Mouse (Mus musculus) olfactory bulb, adult 2 months (tissue): ENCODE results near the gene H2-M5. TPM values are rescaled to one million over a fixed set of nuclear protein-coding genes. Genes with fewer than 3 reads are reported as not detected.

Source experiments
- H3K27ac ChIP-seq: fragments of 200-500 bp; 2 replicates; pipeline ENCODE4 v1.5.1; 2012; ENCODE audit warnings: low read depth, low read length; ENCODE audit not compliant: insufficient read depth
- H3K4me1 ChIP-seq: fragments of 200-500 bp; 2 replicates; pipeline ENCODE4 v1.6.1; 2012; ENCODE audit warnings: low read length; ENCODE audit not compliant: control insufficient read depth, insufficient read depth
- H3K4me3 ChIP-seq: fragments of 200-500 bp; 2 replicates; pipeline ENCODE4 v1.5.1; 2012; ENCODE audit warnings: mild to moderate bottlenecking, low read depth, low read length, moderate library complexity; ENCODE audit not compliant: insufficient read depth
- CTCF ChIP-seq: fragments of 200-500 bp; IDR thresholded peaks from 2 replicates; pipeline ENCODE4 v1.5.1; 2012; ENCODE audit warnings: low read depth, mild to moderate bottlenecking, low read length, moderate library complexity; ENCODE audit not compliant: insufficient read depth
- POLR2A ChIP-seq: fragments of 200-500 bp; IDR thresholded peaks from 2 replicates; pipeline ENCODE4 v1.6.1; 2012; ENCODE audit warnings: mild to moderate bottlenecking, low read depth, low read length, moderate library complexity; ENCODE audit not compliant: insufficient read depth
- WGBS: fragments of 180-500 bp; shearing (Covaris S2); methylation state at CpG from one replicate; pipeline ENCODE4 v1.1.7; 2018; 5-methylcytosine and 5-hydroxymethylcytosine counted together
- polyA plus RNA-seq: library from polyadenylated mRNA; stranded (reverse); fragments of >200 nt; gene quantifications from 2 replicates; pipeline ENCODE4 v1.2.4, GENCODE M21; 2012; ENCODE audit warnings: low replicate concordance; ENCODE audit not compliant: missing spikeins, insufficient read depth, insufficient read length

H2-M5 gene
- polyA plus RNA-seq, 1 experiment: not detected

- WGBS: 81% methylated on average over 5 of the region's 5 CpGs
- Histone ChIP-seq H3K4me3 (no peak overlapping the region), H3K4me1 (no peaks in the 10 kb centered on the region), H3K27ac (no peak overlapping the region)
- TF ChIP-seq POLR2A: no peak
- no peak for TF ChIP-seq CTCF
Measured at GRCm38 (mm10) chr17:37012141-37012540, 22.8 kb upstream of the H2-M5 start.

DNA sequence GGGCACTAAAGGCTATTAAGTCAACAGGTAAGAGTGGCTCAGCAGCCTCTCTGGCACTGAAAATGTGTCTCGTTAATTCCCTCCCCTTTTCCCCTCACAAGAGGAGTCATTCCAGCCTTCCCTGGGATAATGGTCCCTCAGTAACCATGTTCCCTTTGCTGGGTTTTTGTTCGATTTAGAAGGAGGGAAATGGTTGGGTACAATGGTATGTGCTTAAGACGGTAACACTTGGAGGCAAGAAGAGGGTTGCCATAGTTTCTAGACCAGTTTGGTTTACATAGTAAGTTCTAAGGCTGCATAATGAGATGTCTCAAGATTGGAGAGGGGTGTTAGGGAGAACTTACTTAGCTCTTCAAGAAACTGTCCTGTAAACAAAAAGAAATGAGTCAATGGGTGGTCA lies 22.4 kb upstream of the H2-M5 start:
- 67% methylated on average over 3 of the region's 3 CpGs for WGBS
- Histone ChIP-seq H3K27ac (no peak overlapping the region), H3K4me3 (no peak overlapping the region), H3K4me1 (no peaks in the 10 kb centered on the region)
- no peak for TF ChIP-seq POLR2A
- no peak for TF ChIP-seq CTCF

GRCm38 (mm10) chr17:37009460-37010042 lies 20.2 kb upstream of the H2-M5 start:
- Histone ChIP-seq H3K4me3 (no peak overlapping the region), H3K27ac (no peak overlapping the region), H3K4me1 (no peaks in the 10 kb centered on the region)
- TF ChIP-seq POLR2A: no peak
- TF ChIP-seq CTCF: no peak
- WGBS: 92% methylated on average over 17 of the region's 17 CpGs

- Histone ChIP-seq H3K27ac (no peak overlapping the region), H3K4me1 (no peaks in the 10 kb centered on the region), H3K4me3 (no peak overlapping the region)
- WGBS: 93% methylated on average over 6 of the region's 6 CpGs
- TF ChIP-seq CTCF: no peak
- TF ChIP-seq POLR2A: no peak
Measured at GRCm38 (mm10) chr17:37008161-37008560, 18.8 kb upstream of the H2-M5 start.

GRCm38 (mm10) chr17:37003366-37003765 lies 14.0 kb upstream of the H2-M5 start:
- H3K4me1 ChIP-seq: peaks cover 8% of the 10 kb centered on the region
- H3K4me3 ChIP-seq: no peak overlapping the region; the same call in 1 of the 2 replicates
- WGBS: 28% methylated on average over 4 of the region's 4 CpGs
- no peak overlapping the region for H3K27ac ChIP-seq
- TF ChIP-seq CTCF (no peak), POLR2A (no peak)

DNA sequence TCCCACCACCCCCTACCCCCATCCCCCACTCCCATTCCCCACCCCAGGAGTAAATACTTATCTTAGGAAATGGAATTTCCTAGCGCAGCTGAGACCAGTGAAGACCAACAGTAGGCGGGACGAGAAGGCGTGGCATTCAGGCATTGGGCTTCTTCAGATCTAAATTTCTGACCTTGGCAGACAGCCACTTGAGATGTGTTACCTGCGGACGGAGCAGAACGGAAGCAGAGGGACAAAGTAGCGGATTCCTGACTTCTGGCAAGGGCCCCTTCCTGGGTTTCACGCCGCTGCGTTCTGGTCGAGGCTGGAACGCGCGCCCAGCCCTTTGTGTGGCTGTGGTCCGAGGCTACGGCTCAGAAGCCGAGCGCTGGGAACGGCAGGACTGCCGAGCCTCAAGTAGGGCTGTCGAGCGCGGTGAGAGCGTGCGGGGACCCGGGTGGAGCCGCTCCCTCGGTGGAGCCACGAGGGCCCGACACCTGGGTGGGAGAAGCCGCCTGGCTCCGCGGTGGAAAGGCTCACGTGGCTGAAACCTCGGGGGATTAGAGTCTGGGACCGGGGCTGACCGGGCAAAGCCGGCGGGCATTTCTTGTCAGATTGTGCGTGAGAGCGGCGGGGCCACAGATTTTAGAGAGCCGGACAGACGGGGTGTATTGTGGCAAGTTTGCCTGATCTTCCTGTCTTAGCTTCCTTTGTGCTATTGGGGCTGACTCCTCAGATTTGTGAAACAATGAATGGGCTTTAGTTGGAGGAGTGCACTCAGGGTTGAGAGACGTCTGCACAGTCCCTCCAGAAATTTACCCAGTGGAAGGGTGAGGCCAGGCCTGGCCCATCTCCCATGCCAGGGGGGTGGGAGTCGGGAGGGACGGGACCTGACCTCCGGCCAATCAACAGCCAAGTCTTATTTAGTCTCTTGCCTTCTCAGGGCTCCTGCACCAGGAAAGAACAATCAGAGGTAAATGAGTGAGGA lies 13.3 kb upstream of the H2-M5 start:
- peak overlapping the region; percentile 75 for H3K27ac ChIP-seq
- peak overlapping the region; percentile 63 for H3K4me3 ChIP-seq
- WGBS: 1% methylated on average over 49 of the region's 49 CpGs
- H3K4me1 ChIP-seq: peaks cover 8% of the 10 kb centered on the region
- no peak for TF ChIP-seq CTCF

DNA sequence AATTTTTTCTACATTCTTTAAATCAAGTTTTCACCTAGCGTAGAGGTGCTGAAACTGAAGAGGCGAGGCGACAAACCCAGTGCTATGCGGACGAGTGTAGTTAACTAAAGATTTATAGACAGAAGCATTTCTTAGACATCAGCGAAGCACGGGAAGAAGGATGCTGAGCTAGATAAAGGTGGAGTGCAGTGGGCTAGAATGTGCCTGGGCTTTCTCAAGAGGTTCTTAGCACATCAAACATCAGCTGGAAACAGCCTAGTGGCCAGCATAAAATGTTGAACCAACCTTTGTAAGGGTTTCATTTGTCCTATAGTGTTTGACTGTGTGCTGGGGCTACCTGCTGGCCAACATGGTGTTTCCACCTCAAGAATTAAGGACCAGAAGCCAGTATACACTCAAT lies 11.5 kb upstream of the H2-M5 start, which contains the start of gene Zfp57:
Gene Zfp57 (plus strand): TSS at position 301 of the 400 bp plus-strand sequence.
- H3K27ac ChIP-seq: no peak within 1 kb of the TSS
- 98% methylated on average over 7 of the region's 7 CpGs for WGBS
- TF ChIP-seq POLR2A: no peak
- TF ChIP-seq CTCF: no peak
- H3K4me3 ChIP-seq: no peak within 1 kb of the TSS
- H3K4me1 ChIP-seq: peaks cover 8% of the 10 kb centered on the region

- Histone ChIP-seq H3K4me1 (peaks cover 8% of the 10 kb centered on the region), H3K27ac (no peak overlapping the region), H3K4me3 (no peak overlapping the region)
- WGBS: 86% methylated on average over 2 of the region's 2 CpGs
- no peak for TF ChIP-seq POLR2A
- TF ChIP-seq CTCF: no peak
Measured at GRCm38 (mm10) chr17:36998477-36998876, 9.1 kb upstream of the H2-M5 start.

DNA sequence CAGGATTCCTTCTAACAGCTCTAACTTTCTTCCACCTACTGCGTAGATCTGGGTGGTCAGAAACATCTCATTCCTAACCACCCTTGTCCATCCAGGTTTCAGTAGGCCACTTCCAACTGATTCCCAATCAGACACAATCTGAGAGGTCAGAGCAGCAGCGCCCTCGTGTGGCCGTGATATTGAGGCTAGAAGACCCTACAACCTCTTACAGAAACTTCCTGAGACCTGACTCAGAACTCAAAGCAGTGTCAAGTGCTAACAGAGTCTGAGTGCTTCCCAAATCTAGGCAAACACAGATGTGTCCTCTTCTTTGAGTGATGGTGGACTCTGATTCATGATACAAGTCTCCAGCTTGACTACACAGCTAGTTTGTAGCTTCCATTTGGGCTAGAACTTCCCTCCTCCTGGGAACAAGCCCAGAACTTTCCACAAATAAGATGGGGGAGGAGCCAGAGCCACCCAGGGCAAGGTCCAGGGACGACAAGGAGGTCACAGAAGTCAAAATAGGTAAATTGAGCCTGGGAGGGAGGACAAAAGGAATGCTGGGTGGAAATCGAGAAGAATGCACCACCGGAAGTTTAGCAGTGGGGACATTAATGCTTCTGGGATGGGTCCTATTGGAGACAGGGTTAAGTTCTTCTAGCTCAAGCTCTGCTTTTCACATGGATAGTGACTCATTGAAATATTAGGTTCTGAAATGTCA lies 7.8 kb upstream of the H2-M5 start:
- Histone ChIP-seq H3K4me1 (no peaks in the 10 kb centered on the region), H3K4me3 (no peak overlapping the region), H3K27ac (no peak overlapping the region)
- TF ChIP-seq POLR2A (no peak), CTCF (no peak)
- 33% methylated on average over 7 of the region's 7 CpGs for WGBS

GRCm38 (mm10) chr17:36995448-36995847 lies 6.1 kb upstream of the H2-M5 start:
- 64% methylated on average over 3 of the region's 3 CpGs for WGBS
- no peak overlapping the region for H3K27ac ChIP-seq
- H3K4me3 ChIP-seq: no peak overlapping the region
- TF ChIP-seq POLR2A: no peak
- no peak for TF ChIP-seq CTCF
- no peaks in the 10 kb centered on the region for H3K4me1 ChIP-seq
